Mouse (Mus musculus): ENCODE results near the gene Atg16l2. TPM values are rescaled to one million over a fixed set of nuclear protein-coding genes. Genes with fewer than 3 reads are reported as not detected.

The Atg16l2 gene
- polyA plus RNA-seq, 1 experiment from 2014 or later: 13.5 TPM

DNA sequence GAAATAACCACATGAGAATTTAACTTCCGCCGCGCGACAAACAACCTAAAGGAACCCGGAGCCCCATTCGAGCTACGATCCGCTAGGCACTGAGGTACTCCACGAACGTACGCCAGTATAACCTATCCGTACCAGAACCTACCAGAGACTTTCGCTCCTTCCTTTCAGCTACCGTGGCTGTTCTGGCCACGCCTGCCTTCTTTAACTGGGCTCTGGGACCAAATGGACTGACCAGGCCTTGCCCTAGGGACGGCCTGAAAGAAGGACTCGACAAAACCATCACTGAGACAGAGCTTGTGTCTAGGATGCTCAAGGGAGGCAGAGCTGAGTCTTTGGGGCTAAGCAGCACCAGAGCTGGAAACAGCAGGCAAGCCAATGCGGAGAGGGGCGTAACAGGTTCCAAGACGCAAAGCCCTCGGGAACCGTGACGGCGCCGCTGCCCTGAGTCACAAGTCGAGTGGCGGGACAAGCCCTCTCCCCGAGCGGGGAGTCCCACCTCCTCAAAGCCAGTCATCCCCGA is 630 bp downstream of the Atg16l2 start:
- Histone ChIP-seq H3K9ac (ENCODE audit: low read length) (peak overlapping the region; percentile 71), H3K4me3 (ENCODE audit: low read depth, low read length) (peak overlapping the region; percentile 57), H3K27me3 (replicated peaks; ENCODE audit: control insufficient read depth, insufficient read depth, low read length) (peaks cover 4% of the 10 kb centered on the region; the same call in 1 of the 2 replicates), H3K36me3 (ENCODE audit: control insufficient read depth, insufficient read depth, low read length) (no peaks in the 10 kb centered on the region), H3K4me2 (ENCODE audit: low read length) (peak overlapping the region; percentile 87), H3K9me3 (replicated peaks; ENCODE audit: control insufficient read depth, low read length) (no peaks in the 10 kb centered on the region), H3K4me1 (ENCODE audit: control insufficient read depth, insufficient read depth, low read length) (peaks cover 10% of the 10 kb centered on the region), H3K27ac (ENCODE audit: low read depth, low read length) (peak overlapping the region; percentile 9; the same call in 1 of the 2 replicates)
- DNase-seq (ENCODE audit: low spot score): no peak
- 1% methylated on average over 30 of the region's 30 CpGs for WGBS
- ATAC-seq: no peak; the same call in none of the 2 replicates

- Histone ChIP-seq H3K4me3 (ENCODE audit: low read depth, low read length) (no peak overlapping the region), H3K4me1 (ENCODE audit: control insufficient read depth, insufficient read depth, low read length) (peaks cover 10% of the 10 kb centered on the region), H3K36me3 (ENCODE audit: control insufficient read depth, insufficient read depth, low read length) (no peaks in the 10 kb centered on the region), H3K27ac (ENCODE audit: low read depth, low read length) (no peak overlapping the region), H3K9ac (ENCODE audit: low read length) (no peak overlapping the region), H3K27me3 (replicated peaks; ENCODE audit: control insufficient read depth, insufficient read depth, low read length) (peaks cover 4% of the 10 kb centered on the region; the same call in 1 of the 2 replicates), H3K4me2 (ENCODE audit: low read length) (no peak overlapping the region), H3K9me3 (replicated peaks; ENCODE audit: control insufficient read depth, low read length) (no peaks in the 10 kb centered on the region)
- no peak for DNase-seq (ENCODE audit: low spot score)
- no peak for ATAC-seq
- WGBS: 85% methylated on average over 3 of the region's 3 CpGs
Measured at GRCm38 (mm10) chr7:101298375-101298774, 3.7 kb downstream of the Atg16l2 start.

DNA sequence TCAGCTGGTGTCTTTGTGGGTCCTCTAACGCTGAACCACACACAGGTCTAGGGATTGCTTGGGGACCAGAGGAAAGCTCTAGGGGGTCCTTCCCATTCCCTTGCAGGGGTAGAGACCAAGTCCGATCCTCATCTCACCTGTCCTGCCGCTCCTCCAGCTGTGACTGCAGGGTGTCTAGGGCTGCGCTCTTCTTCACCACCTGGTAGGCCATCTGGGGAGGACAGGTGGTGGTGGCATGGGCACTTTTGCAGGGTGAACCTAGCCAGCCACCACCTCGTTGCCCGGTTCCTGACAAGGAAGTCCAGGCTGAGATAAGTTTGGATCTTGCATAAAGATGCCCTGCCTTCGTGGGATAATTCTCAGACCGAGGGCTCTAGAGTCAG is 5.0 kb downstream of the Atg16l2 start:
- peak overlapping the region; percentile 53 for H3K9ac ChIP-seq (ENCODE audit: low read length)
- H3K27me3 ChIP-seq (replicated peaks; ENCODE audit: control insufficient read depth, insufficient read depth, low read length): peaks cover 4% of the 10 kb centered on the region; the same call in 1 of the 2 replicates
- DNase-seq (ENCODE audit: low spot score): no peak
- no peak for ATAC-seq
- H3K27ac ChIP-seq (ENCODE audit: low read depth, low read length): no peak overlapping the region
- WGBS: 24% methylated on average over 8 of the region's 8 CpGs
- peak overlapping the region; percentile 29 for H3K4me3 ChIP-seq (ENCODE audit: low read depth, low read length)
- H3K9me3 ChIP-seq (replicated peaks; ENCODE audit: control insufficient read depth, low read length): no peaks in the 10 kb centered on the region
- H3K36me3 ChIP-seq (ENCODE audit: control insufficient read depth, insufficient read depth, low read length): no peaks in the 10 kb centered on the region
- peak overlapping the region; percentile 69 for H3K4me2 ChIP-seq (ENCODE audit: low read length)
- peaks cover 5% of the 10 kb centered on the region; the same call in 1 of the 2 replicates for H3K4me1 ChIP-seq (ENCODE audit: control insufficient read depth, insufficient read depth, low read length)

DNA sequence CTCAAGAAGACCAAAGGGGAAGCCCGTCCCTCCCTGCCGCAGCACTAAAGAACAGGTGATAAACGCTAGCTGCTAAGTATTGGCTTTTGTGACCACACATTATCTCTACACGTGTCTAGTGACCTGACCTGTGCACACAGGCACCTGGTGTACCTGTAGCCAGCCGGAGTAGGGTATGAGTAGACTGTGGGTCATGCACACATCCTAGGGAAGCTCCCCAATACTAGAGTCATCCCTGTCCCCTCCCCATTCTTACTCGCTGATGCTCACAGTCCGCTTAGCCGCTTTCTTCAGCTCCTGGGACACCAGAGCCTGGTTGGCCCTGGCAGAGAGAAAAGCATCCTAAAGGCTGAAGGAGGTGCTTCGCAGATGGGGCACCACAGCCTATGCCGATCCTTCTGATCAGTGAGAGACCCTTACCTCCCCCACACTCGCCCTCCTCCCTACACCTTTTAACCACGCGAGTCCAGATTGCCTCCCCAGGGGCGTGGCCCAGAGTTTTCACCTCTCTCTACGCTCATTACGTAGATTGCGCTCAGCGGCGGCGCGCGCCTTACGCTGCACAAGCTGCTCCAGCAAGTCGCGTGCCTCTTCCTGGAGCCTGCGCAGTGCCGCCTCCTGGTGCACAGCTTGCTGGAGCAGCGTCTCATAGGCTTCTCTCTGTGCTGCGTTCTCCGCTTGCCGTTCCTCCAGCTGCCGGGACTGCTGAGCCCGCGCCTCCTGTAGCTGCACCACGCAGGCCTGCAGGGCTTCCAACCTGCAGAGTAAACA is 5.6 kb downstream of the Atg16l2 start:
- ATAC-seq (peak; percentile 93), DNase-seq (ENCODE audit: low spot score) (peak; percentile 96)
- WGBS: 9% methylated on average over 35 of the region's 35 CpGs
- H3K36me3 ChIP-seq (ENCODE audit: control insufficient read depth, insufficient read depth, low read length): no peaks in the 10 kb centered on the region
- H3K4me1 ChIP-seq (ENCODE audit: control insufficient read depth, insufficient read depth, low read length): peaks cover 5% of the 10 kb centered on the region; the same call in 1 of the 2 replicates
- H3K27ac ChIP-seq (ENCODE audit: low read depth, low read length): no peak overlapping the region
- peak overlapping the region; percentile 29 for H3K4me3 ChIP-seq (ENCODE audit: low read depth, low read length)
- H3K9ac ChIP-seq (ENCODE audit: low read length): peak overlapping the region; percentile 53
- H3K9me3 ChIP-seq (replicated peaks; ENCODE audit: control insufficient read depth, low read length): no peaks in the 10 kb centered on the region
- H3K27me3 ChIP-seq (replicated peaks; ENCODE audit: control insufficient read depth, insufficient read depth, low read length): peaks cover 4% of the 10 kb centered on the region; the same call in 1 of the 2 replicates
- H3K4me2 ChIP-seq (ENCODE audit: low read length): peak overlapping the region; percentile 69

- no peaks in the 10 kb centered on the region for H3K9me3 ChIP-seq (replicated peaks; ENCODE audit: control insufficient read depth, low read length)
- ATAC-seq (no peak), DNase-seq (ENCODE audit: low spot score) (no peak)
- H3K27me3 ChIP-seq (replicated peaks; ENCODE audit: control insufficient read depth, insufficient read depth, low read length): peaks cover 4% of the 10 kb centered on the region; the same call in 1 of the 2 replicates
- H3K4me3 ChIP-seq (ENCODE audit: low read depth, low read length): no peak overlapping the region
- WGBS: 64% methylated on average over 1 of the region's 1 CpGs
- no peaks in the 10 kb centered on the region for H3K4me1 ChIP-seq (ENCODE audit: control insufficient read depth, insufficient read depth, low read length)
- no peak overlapping the region for H3K27ac ChIP-seq (ENCODE audit: low read depth, low read length)
- H3K9ac ChIP-seq (ENCODE audit: low read length): no peak overlapping the region
- H3K4me2 ChIP-seq (ENCODE audit: low read length): no peak overlapping the region
- no peaks in the 10 kb centered on the region for H3K36me3 ChIP-seq (ENCODE audit: control insufficient read depth, insufficient read depth, low read length)
Measured at GRCm38 (mm10) chr7:101295438-101295837, 6.6 kb downstream of the Atg16l2 start.

DNA sequence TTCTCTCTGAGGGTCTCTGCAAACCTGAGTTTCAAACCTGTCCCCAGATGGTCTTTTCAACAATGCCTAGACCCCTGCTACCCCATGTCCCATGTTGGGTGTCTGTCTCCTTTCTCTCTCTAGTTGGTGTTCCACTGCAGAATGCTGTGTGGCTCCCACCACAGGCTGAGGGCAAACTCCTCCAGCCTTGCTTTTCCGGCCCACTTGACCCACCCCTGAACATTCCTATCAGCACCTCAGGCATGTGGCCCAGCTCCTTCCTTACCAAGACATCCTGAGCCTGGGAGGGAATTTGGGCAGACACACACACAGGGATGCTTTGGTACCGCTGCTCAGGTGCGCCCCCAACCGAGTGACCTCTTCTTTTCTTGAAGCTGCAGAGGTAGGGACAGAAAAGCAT is 8.4 kb downstream of the Atg16l2 start:
- Histone ChIP-seq H3K9ac (ENCODE audit: low read length) (no peak overlapping the region), H3K27me3 (replicated peaks; ENCODE audit: control insufficient read depth, insufficient read depth, low read length) (no peaks in the 10 kb centered on the region), H3K9me3 (replicated peaks; ENCODE audit: control insufficient read depth, low read length) (no peaks in the 10 kb centered on the region), H3K36me3 (ENCODE audit: control insufficient read depth, insufficient read depth, low read length) (peaks cover 7% of the 10 kb centered on the region), H3K27ac (ENCODE audit: low read depth, low read length) (no peak overlapping the region), H3K4me1 (ENCODE audit: control insufficient read depth, insufficient read depth, low read length) (no peaks in the 10 kb centered on the region), H3K4me3 (ENCODE audit: low read depth, low read length) (no peak overlapping the region), H3K4me2 (ENCODE audit: low read length) (no peak overlapping the region)
- DNase-seq (ENCODE audit: low spot score): no peak
- WGBS: 55% methylated on average over 4 of the region's 4 CpGs
- no peak for ATAC-seq

- Histone ChIP-seq H3K27me3 (replicated peaks; ENCODE audit: control insufficient read depth, insufficient read depth, low read length) (no peaks in the 10 kb centered on the region), H3K27ac (ENCODE audit: low read depth, low read length) (no peak overlapping the region)
Measured at GRCm38 (mm10) chr7:101293138-101293537, 8.9 kb downstream of the Atg16l2 start.

DNA sequence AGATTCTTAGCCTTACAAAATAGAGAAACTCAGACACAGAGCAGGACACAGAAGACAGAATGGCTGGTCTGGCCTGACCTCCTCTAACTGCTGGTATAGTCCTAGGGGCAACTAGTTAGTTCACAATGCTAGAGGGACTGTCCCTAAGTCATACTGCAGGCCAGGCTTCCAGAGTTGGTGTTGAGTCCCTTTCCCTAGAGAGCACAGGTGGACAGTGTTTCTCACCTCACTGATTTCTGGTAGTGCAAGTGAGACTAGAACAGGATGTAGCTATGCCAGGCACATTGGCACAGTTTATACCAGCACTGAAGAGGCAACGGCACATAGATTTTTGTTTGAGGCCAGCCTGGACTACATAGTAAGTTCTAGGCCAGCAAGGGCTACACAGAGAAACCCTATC is 9.4 kb downstream of the Atg16l2 start:
- ATAC-seq: no peak

More at GRCm38 (mm10) chr7:101293138-101293537, 8.9 kb downstream of the Atg16l2 start:
- 76% methylated on average over 4 of the region's 4 CpGs for WGBS
- no peak overlapping the region for H3K4me3 ChIP-seq (ENCODE audit: low read depth, low read length)
- H3K9me3 ChIP-seq (replicated peaks; ENCODE audit: control insufficient read depth, low read length): no peaks in the 10 kb centered on the region
- no peak overlapping the region for H3K4me2 ChIP-seq (ENCODE audit: low read length)
- H3K4me1 ChIP-seq (ENCODE audit: control insufficient read depth, insufficient read depth, low read length): no peaks in the 10 kb centered on the region
- no peak overlapping the region for H3K9ac ChIP-seq (ENCODE audit: low read length)
- no peak for DNase-seq (ENCODE audit: low spot score)
- peaks cover 7% of the 10 kb centered on the region for H3K36me3 ChIP-seq (ENCODE audit: control insufficient read depth, insufficient read depth, low read length)
- no peak for ATAC-seq

GRCm38 (mm10) chr7:101292086-101292485 is 10.0 kb downstream of the Atg16l2 start:
- no peak for ATAC-seq
- Histone ChIP-seq H3K27me3 (replicated peaks; ENCODE audit: control insufficient read depth, insufficient read depth, low read length) (no peaks in the 10 kb centered on the region), H3K4me3 (ENCODE audit: low read depth, low read length) (no peak overlapping the region), H3K9me3 (replicated peaks; ENCODE audit: control insufficient read depth, low read length) (no peaks in the 10 kb centered on the region), H3K36me3 (ENCODE audit: control insufficient read depth, insufficient read depth, low read length) (peaks cover 7% of the 10 kb centered on the region), H3K27ac (ENCODE audit: low read depth, low read length) (no peak overlapping the region), H3K9ac (ENCODE audit: low read length) (no peak overlapping the region), H3K4me2 (ENCODE audit: low read length) (no peak overlapping the region), H3K4me1 (ENCODE audit: control insufficient read depth, insufficient read depth, low read length) (no peaks in the 10 kb centered on the region)
- 54% methylated on average over 3 of the region's 4 CpGs for WGBS
- no peak for DNase-seq (ENCODE audit: low spot score)

More for the DNA sequence above, 9.4 kb downstream of the Atg16l2 start:
- Histone ChIP-seq H3K4me3 (ENCODE audit: low read depth, low read length) (no peak overlapping the region), H3K27ac (ENCODE audit: low read depth, low read length) (no peak overlapping the region), H3K4me1 (ENCODE audit: control insufficient read depth, insufficient read depth, low read length) (no peaks in the 10 kb centered on the region), H3K36me3 (ENCODE audit: control insufficient read depth, insufficient read depth, low read length) (peaks cover 7% of the 10 kb centered on the region), H3K9ac (ENCODE audit: low read length) (no peak overlapping the region), H3K4me2 (ENCODE audit: low read length) (no peak overlapping the region), H3K9me3 (replicated peaks; ENCODE audit: control insufficient read depth, low read length) (no peaks in the 10 kb centered on the region), H3K27me3 (replicated peaks; ENCODE audit: control insufficient read depth, insufficient read depth, low read length) (no peaks in the 10 kb centered on the region)
- DNase-seq (ENCODE audit: low spot score): no peak
- 100% methylated on average over 1 of the region's 1 CpGs for WGBS
